Mouse (Mus musculus) layer of hippocampus, adult 9-11 months (tissue): ENCODE results near the gene Pnp.
"Not testable (repeated sequence)": the region's sequence is repeated elsewhere in the genome, so short reads cannot be mapped to it uniquely, and the experiment has no call there.

Experiments
- DNase-seq: peaks from one replicate; pipeline ENCODE4 v3.0.0; 2022

The Pnp gene

GRCm38 (mm10) chr14:50931493-50932020 is 675 bp downstream of the Pnp start:
- no peak for DNase-seq

GRCm38 (mm10) chr14:50936649-50937048 is 5.8 kb downstream of the Pnp start:
- DNase-seq, result no peak

- no peak for DNase-seq
Observed at GRCm38 (mm10) chr14:50938119-50938908, 7.4 kb downstream of the Pnp start.

GRCm38 (mm10) chr14:50938940-50939339 is 8.1 kb downstream of the Pnp start:
- no peak for DNase-seq

- DNase-seq, result peak; percentile 93
Observed at GRCm38 (mm10) chr14:50943932-50944667, 13.2 kb downstream of the Pnp start, which contains the start of gene Gm49342. Gene Gm49342, plus strand, starts transcription at chr14:50944517.

GRCm38 (mm10) chr14:50944668-50945033 is 13.8 kb downstream of the Pnp start:
- not testable (repeated sequence) for DNase-seq

- DNase-seq, result not testable (repeated sequence)
Observed at GRCm38 (mm10) chr14:50945081-50945480, 14.2 kb downstream of the Pnp start.

- not testable (repeated sequence) for DNase-seq
Observed at GRCm38 (mm10) chr14:50945526-50945925, 14.6 kb downstream of the Pnp start.

GRCm38 (mm10) chr14:50955487-50955886 is 24.6 kb downstream of the Pnp start:
- no peak for DNase-seq

GRCm38 (mm10) chr14:50955942-50956508 is 25.1 kb downstream of the Pnp start, which contains the start of gene Pnp2:
Gene Pnp2, plus strand, starts transcription at chr14:50955992.
- DNase-seq, result peak; percentile 41

GRCm38 (mm10) chr14:50956724-50957123 is 25.8 kb downstream of the Pnp start:
- DNase-seq, result not testable (repeated sequence)

- DNase-seq, result not testable (repeated sequence)
Observed at GRCm38 (mm10) chr14:50957146-50957545, 26.3 kb downstream of the Pnp start.

- DNase-seq, result not testable (repeated sequence)
Observed at GRCm38 (mm10) chr14:50958289-50958995, 27.6 kb downstream of the Pnp start.

- no peak for DNase-seq
Observed at GRCm38 (mm10) chr14:50968216-50968980, 37.5 kb downstream of the Pnp start.

- DNase-seq, result no peak
Observed at GRCm38 (mm10) chr14:50969041-50969440, 38.2 kb downstream of the Pnp start.

GRCm38 (mm10) chr14:50969558-50970544 is 39.0 kb downstream of the Pnp start:
- DNase-seq, result peak; percentile 76

- no peak for DNase-seq
Observed at GRCm38 (mm10) chr14:50970822-50971221, 39.9 kb downstream of the Pnp start.

- DNase-seq, result not testable (repeated sequence)
Observed at GRCm38 (mm10) chr14:50973054-50973453, 42.2 kb downstream of the Pnp start.

GRCm38 (mm10) chr14:50973700-50974099 is 42.8 kb downstream of the Pnp start:
- DNase-seq, result no peak

GRCm38 (mm10) chr14:50975001-50975400 is 44.1 kb downstream of the Pnp start:
- no peak for DNase-seq

GRCm38 (mm10) chr14:50976674-50977073 is 45.8 kb downstream of the Pnp start:
- DNase-seq, result no peak
